Comparison of ENCODE assay signal across 15 mouse cellular contexts in the genomic region with DNA sequence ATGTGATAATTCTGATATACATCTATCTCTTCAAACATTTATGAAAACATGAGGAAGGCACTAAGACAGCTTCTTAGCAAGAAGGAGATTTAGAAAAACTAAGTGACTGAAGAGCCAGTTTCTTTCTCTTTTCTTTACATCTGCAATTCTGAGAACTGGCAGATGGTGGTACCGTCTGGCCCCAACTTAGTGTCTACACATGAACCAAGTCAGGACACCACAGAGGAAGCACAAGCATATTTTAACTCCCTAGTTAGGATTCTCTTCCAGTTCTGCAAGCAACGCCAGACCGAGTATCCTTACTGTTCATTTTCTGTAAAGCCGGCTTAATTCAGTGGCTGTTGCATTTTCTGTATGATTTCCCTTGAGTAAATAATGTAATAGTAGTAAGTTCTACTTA.
DNase-seq lines count a peak whose midpoint lies in the region.
"Had no signal": no experiment of that assay in that cellular context is flagged by ENCODE, and none has a peak within 500 bp of the region (broad histone marks: within the 10 kb centered on the region; RNA-seq: fewer than 3 reads in every experiment).

No protein-coding gene starts in this region.

- peak; percentile 51 for DNase-seq in layer of hippocampus, adult 11-12 months (ENCODE audit: low spot score)
- no peak for DNase-seq in layer of hippocampus, postnatal 25 days (ENCODE audit: extremely low spot score in 1 of 2, low spot score in 1 of 2)
- peak; percentile 10 to 15 for DNase-seq in frontal cortex, postnatal 10 days (ENCODE audit: low spot score in 2 of 2)
- peak; percentile 25 to 52 for DNase-seq in left cerebral cortex, adult 18-20 months (ENCODE audit: low spot score in 2 of 2)
- peak; percentile 14 for DNase-seq in right cerebral cortex, postnatal 25 days
- no peak for DNase-seq in urinary bladder, adult 2 months (ENCODE audit: low spot score)
- DNase-seq in gastrocnemius, postnatal 4 days (ENCODE audit: low spot score in 2 of 2): no peak
- DNase-seq in embryo, embryonic 9.5 days (ENCODE audit: extremely low spot score): no peak
- DNase-seq: adrenal gland, postnatal 14 days; cerebellum, adult 9-10 months; heart, adult 18-20 months; heart, postnatal 4 days; kidney, adult 18-20 months; kidney, postnatal 4 days; spleen, adult 18-20 months had no signal

Comparison
In these comparisons a context has a peak if more than half of its experiments do, and no peak if none do; other contexts are left out.
1. DNase-seq: peak in layer of hippocampus, adult 11-12 months (single experiment), frontal cortex, postnatal 10 days (2 of 2), left cerebral cortex, adult 18-20 months (2 of 2) and right cerebral cortex, postnatal 25 days (single experiment); none in layer of hippocampus, postnatal 25 days (0 of 2), urinary bladder, adult 2 months (single experiment), gastrocnemius, postnatal 4 days (0 of 2) and embryo, embryonic 9.5 days (single experiment).